Mouse (Mus musculus): Measurements from ENCODE around the gene Cln5. TPM values are rescaled to one million over a fixed set of nuclear protein-coding genes. Genes with fewer than 3 reads are reported as not detected.

Cln5 gene
- polyA plus RNA-seq (2015; fragmentation: Nextera tagmentation; extraction: Ambion mirVana) = 10.7 and 11.1 TPM in 2 replicates

- Histone ChIP-seq H3K27me3 (ENCODE audit: control insufficient read depth, insufficient read depth, low read depth, low read length) (no peaks in the 10 kb centered on the region), H3K9ac (ENCODE audit: low read depth, low read length) (peak within 1 kb of the TSS; percentile 80), H3K9me3 (replicated peaks; ENCODE audit: control insufficient read depth, low read length, poor library complexity, severe bottlenecking) (no peaks in the 10 kb centered on the region), H3K36me3 (ENCODE audit: control insufficient read depth, insufficient read depth, low read length) (0 out of 2 replicates have a peak, but pooled peaks cover 2% of the 10 kb centered on the region), H3K4me2 (ENCODE audit: low read length) (peak within 1 kb of the TSS; percentile 93), H3K27ac (ENCODE audit: low read length) (peak within 1 kb of the TSS; percentile 59), H3K4me1 (ENCODE audit: control insufficient read depth, insufficient read depth, low read length) (peaks cover 7% of the 10 kb centered on the region), H3K4me3 (ENCODE audit: low read depth, low read length) (peak within 1 kb of the TSS; percentile 84)
- ATAC-seq = peak; percentile 98
- WGBS = under 1% methylated on average over 65 of the region's 65 CpGs
These were observed at the start of gene Cln5 for GRCm38 (mm10) chr14:103069864-103070611. Gene Cln5, plus strand, starts transcription at chr14:103070216.

- no peaks in the 10 kb centered on the region for H3K9me3 ChIP-seq (replicated peaks; ENCODE audit: control insufficient read depth, low read length, poor library complexity, severe bottlenecking)
- H3K36me3 ChIP-seq (ENCODE audit: control insufficient read depth, insufficient read depth, low read length) = no peaks in the 10 kb centered on the region
- no peak overlapping the region for H3K9ac ChIP-seq (ENCODE audit: low read depth, low read length)
- H3K4me1 ChIP-seq (ENCODE audit: control insufficient read depth, insufficient read depth, low read length) = no peaks in the 10 kb centered on the region
- 74% methylated on average over 2 of the region's 2 CpGs for whole genome bisulfite sequencing
- H3K4me2 ChIP-seq (ENCODE audit: low read length) = no peak overlapping the region
- H3K27ac ChIP-seq (ENCODE audit: low read length) = no peak overlapping the region
- H3K4me3 ChIP-seq (ENCODE audit: low read depth, low read length) = no peak overlapping the region
- ATAC-seq = no peak
- H3K27me3 ChIP-seq (ENCODE audit: control insufficient read depth, insufficient read depth, low read depth, low read length) = no peaks in the 10 kb centered on the region
These were observed 40.8 kb upstream of the Cln5 start for GRCm38 (mm10) chr14:103029203-103029602.

GRCm38 (mm10) chr14:103033271-103033823 is 36.7 kb upstream of the Cln5 start:
- WGBS = 88% methylated on average over 10 of the region's 10 CpGs
- no peak overlapping the region for H3K9ac ChIP-seq (ENCODE audit: low read depth, low read length)
- H3K27me3 ChIP-seq (ENCODE audit: control insufficient read depth, insufficient read depth, low read depth, low read length) = no peaks in the 10 kb centered on the region

GRCm38 (mm10) chr14:103034076-103034475 is 35.9 kb upstream of the Cln5 start:
- no peaks in the 10 kb centered on the region for H3K36me3 ChIP-seq (ENCODE audit: control insufficient read depth, insufficient read depth, low read length)
- H3K9ac ChIP-seq (ENCODE audit: low read depth, low read length) = no peak overlapping the region
- WGBS = 85% methylated on average over 9 of the region's 9 CpGs
- H3K4me2 ChIP-seq (ENCODE audit: low read length) = no peak overlapping the region
- no peaks in the 10 kb centered on the region for H3K27me3 ChIP-seq (ENCODE audit: control insufficient read depth, insufficient read depth, low read depth, low read length)
- H3K27ac ChIP-seq (ENCODE audit: low read length) = no peak overlapping the region
- no peaks in the 10 kb centered on the region for H3K4me1 ChIP-seq (ENCODE audit: control insufficient read depth, insufficient read depth, low read length)
- H3K9me3 ChIP-seq (replicated peaks; ENCODE audit: control insufficient read depth, low read length, poor library complexity, severe bottlenecking) = no peaks in the 10 kb centered on the region
- ATAC-seq = no peak
- no peak overlapping the region for H3K4me3 ChIP-seq (ENCODE audit: low read depth, low read length)

More at GRCm38 (mm10) chr14:103033271-103033823, 36.7 kb upstream of the Cln5 start:
- H3K4me1 ChIP-seq (ENCODE audit: control insufficient read depth, insufficient read depth, low read length) = no peaks in the 10 kb centered on the region
- no peaks in the 10 kb centered on the region for H3K9me3 ChIP-seq (replicated peaks; ENCODE audit: control insufficient read depth, low read length, poor library complexity, severe bottlenecking)
- ATAC-seq = no peak
- 0 out of 2 replicates have a peak overlapping the region, but pooled peaks have one; percentile 11 for H3K27ac ChIP-seq (ENCODE audit: low read length)
- H3K4me2 ChIP-seq (ENCODE audit: low read length) = no peak overlapping the region
- H3K36me3 ChIP-seq (ENCODE audit: control insufficient read depth, insufficient read depth, low read length) = no peaks in the 10 kb centered on the region
- no peak overlapping the region for H3K4me3 ChIP-seq (ENCODE audit: low read depth, low read length)

- no peak overlapping the region for H3K27ac ChIP-seq (ENCODE audit: low read length)
- no peaks in the 10 kb centered on the region for H3K4me1 ChIP-seq (ENCODE audit: control insufficient read depth, insufficient read depth, low read length)
- no peak overlapping the region for H3K9ac ChIP-seq (ENCODE audit: low read depth, low read length)
- 73% methylated on average over 3 of the region's 3 CpGs for WGBS
- ATAC-seq = no peak
- no peak overlapping the region for H3K4me3 ChIP-seq (ENCODE audit: low read depth, low read length)
- H3K36me3 ChIP-seq (ENCODE audit: control insufficient read depth, insufficient read depth, low read length) = no peaks in the 10 kb centered on the region
- no peaks in the 10 kb centered on the region for H3K27me3 ChIP-seq (ENCODE audit: control insufficient read depth, insufficient read depth, low read depth, low read length)
- no peaks in the 10 kb centered on the region for H3K9me3 ChIP-seq (replicated peaks; ENCODE audit: control insufficient read depth, low read length, poor library complexity, severe bottlenecking)
- no peak overlapping the region for H3K4me2 ChIP-seq (ENCODE audit: low read length)
These were observed 33.0 kb upstream of the Cln5 start for GRCm38 (mm10) chr14:103037016-103037415.

DNA sequence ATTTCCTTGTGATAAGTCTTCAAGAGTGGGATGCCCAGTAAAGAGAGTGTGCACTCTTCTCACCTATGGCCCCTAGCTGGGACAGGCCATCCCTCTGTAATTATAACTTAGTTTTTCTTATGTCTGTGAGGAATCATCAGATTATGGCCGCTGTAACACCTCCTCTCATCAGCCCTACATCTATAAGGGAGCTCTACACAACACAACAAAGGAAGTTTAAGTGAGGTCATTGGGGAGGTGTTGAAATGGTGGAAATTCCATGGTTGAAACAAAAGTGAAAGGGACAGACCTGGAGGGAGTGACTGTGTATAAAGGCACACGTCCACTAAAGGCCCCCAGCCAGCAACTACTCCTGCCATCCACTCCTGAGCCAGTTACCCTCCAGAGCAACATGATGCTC is 23.3 kb upstream of the Cln5 start, which contains the start of gene Acod1:
Acod1 (plus strand) TSS at position 301 of the 400 bp plus-strand sequence.
- H3K36me3 ChIP-seq (ENCODE audit: control insufficient read depth, insufficient read depth, low read length) = no peaks in the 10 kb centered on the region
- H3K9ac ChIP-seq (ENCODE audit: low read depth, low read length) = no peak within 1 kb of the TSS
- no peak for ATAC-seq
- H3K9me3 ChIP-seq (replicated peaks; ENCODE audit: control insufficient read depth, low read length, poor library complexity, severe bottlenecking) = no peaks in the 10 kb centered on the region
- no peaks in the 10 kb centered on the region for H3K4me1 ChIP-seq (ENCODE audit: control insufficient read depth, insufficient read depth, low read length)
- H3K4me2 ChIP-seq (ENCODE audit: low read length) = no peak within 1 kb of the TSS
- no peak within 1 kb of the TSS for H3K27ac ChIP-seq (ENCODE audit: low read length)
- no peaks in the 10 kb centered on the region for H3K27me3 ChIP-seq (ENCODE audit: control insufficient read depth, insufficient read depth, low read depth, low read length)
- no peak within 1 kb of the TSS for H3K4me3 ChIP-seq (ENCODE audit: low read depth, low read length)
- WGBS = 84% methylated on average over 2 of the region's 2 CpGs

DNA sequence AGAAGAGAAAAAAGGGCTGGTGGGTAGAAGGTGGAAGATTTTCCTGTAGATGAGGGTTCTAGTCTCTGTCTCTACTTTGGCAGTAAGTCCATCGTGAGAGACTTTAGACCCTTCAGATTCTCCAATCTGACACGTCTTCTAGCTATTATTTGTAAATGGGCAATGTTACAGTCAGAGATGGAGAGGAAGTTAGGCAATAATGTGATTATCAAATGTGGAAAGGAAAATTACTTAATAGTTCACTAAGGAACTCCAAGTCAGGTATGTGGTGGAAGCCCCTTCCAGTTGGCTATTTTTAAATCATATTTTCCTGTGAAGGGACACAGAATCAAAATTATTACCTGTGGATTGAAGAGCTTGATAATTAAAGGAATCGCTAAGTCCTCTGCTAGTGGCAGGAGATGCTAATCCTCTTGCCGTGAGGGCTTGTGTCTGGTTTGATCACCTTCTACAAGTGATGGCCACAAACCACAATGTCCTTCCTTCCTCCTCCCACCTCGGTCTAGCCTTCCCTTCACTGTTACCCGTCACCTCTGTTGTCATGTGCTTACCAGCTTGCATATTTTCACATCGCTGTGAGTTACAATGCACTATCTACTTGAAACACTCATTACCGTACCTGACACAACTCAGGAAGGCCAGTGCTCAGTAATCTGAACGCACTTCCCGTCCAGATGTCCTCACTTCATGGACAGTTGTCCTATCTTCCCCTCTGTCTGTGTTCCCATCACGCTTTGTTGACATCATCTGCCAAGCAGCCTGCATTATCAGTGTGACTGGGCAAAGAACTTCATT is 21.5 kb upstream of the Cln5 start:
- no peaks in the 10 kb centered on the region for H3K36me3 ChIP-seq (ENCODE audit: control insufficient read depth, insufficient read depth, low read length)
- H3K27me3 ChIP-seq (ENCODE audit: control insufficient read depth, insufficient read depth, low read depth, low read length) = no peaks in the 10 kb centered on the region
- no peaks in the 10 kb centered on the region for H3K9me3 ChIP-seq (replicated peaks; ENCODE audit: control insufficient read depth, low read length, poor library complexity, severe bottlenecking)
- no peaks in the 10 kb centered on the region for H3K4me1 ChIP-seq (ENCODE audit: control insufficient read depth, insufficient read depth, low read length)
- no peak overlapping the region for H3K4me2 ChIP-seq (ENCODE audit: low read length)
- H3K27ac ChIP-seq (ENCODE audit: low read length) = no peak overlapping the region
- WGBS = 90% methylated on average over 11 of the region's 11 CpGs
- H3K4me3 ChIP-seq (ENCODE audit: low read depth, low read length) = no peak overlapping the region
- H3K9ac ChIP-seq (ENCODE audit: low read depth, low read length) = no peak overlapping the region
- no peak for ATAC-seq

DNA sequence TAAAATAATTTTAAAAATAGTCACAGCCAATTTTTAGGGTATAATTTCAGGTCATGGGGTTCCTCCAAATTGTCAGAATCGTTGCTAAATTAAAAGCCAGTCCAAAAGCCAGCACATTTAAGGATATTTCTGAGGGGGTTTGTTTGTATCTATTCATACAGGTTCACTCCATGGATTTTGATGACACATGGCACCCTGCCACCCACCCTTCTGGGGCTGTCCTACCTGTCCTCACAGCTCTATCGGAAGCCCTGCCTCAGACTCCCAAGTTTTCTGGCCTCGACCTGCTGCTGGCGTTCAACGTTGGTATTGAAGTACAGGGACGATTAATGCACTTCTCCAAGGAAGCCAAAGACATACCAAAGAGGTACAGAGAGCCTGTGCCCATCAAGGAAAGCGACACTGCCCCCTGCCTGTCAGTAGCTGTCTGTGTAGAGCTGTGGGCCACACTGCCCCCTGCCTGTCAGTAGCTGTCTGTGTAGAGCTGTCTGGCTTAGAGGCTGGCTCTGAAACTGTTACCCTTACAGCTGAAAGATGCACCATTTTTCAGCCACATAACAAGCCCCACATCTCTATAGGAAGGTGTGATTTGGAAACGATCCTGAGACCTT is 18.8 kb upstream of the Cln5 start:
- WGBS = 37% methylated on average over 8 of the region's 8 CpGs
- Histone ChIP-seq H3K36me3 (ENCODE audit: control insufficient read depth, insufficient read depth, low read length) (no peaks in the 10 kb centered on the region), H3K27ac (ENCODE audit: low read length) (no peak overlapping the region), H3K4me1 (ENCODE audit: control insufficient read depth, insufficient read depth, low read length) (no peaks in the 10 kb centered on the region), H3K4me3 (ENCODE audit: low read depth, low read length) (no peak overlapping the region), H3K9ac (ENCODE audit: low read depth, low read length) (no peak overlapping the region), H3K27me3 (ENCODE audit: control insufficient read depth, insufficient read depth, low read depth, low read length) (no peaks in the 10 kb centered on the region), H3K4me2 (ENCODE audit: low read length) (no peak overlapping the region), H3K9me3 (replicated peaks; ENCODE audit: control insufficient read depth, low read length, poor library complexity, severe bottlenecking) (no peaks in the 10 kb centered on the region)
- peak; percentile 48; the same call in 1 of the 2 replicates for ATAC-seq

Data from midbrain, embryonic 16.5 days (tissue).